Mouse (Mus musculus) heart, adult 18-20 months (tissue): Measurements from ENCODE around the gene Cep135. TPM values are rescaled to one million over a fixed set of nuclear protein-coding genes. Genes with fewer than 3 reads are reported as not detected.

Experiments
- DNase-seq, 2 experiments: peaks; one replicate each; pipeline ENCODE4 v3.0.0; 2021 to 2022; ENCODE audit warnings: mixed read lengths in 1 of 2
- total RNA-seq, 2 experiments: library from RNA; stranded (reverse); gene quantifications; 2 replicates each; pipeline ENCODE4 v1.2.3; 2021

Gene Cep135
- total RNA-seq, 2 experiments from 2014 or later, result 3.3 TPM

- DNase-seq, result no peak
Observed at GRCm38 (mm10) chr5:76684658-76685605, 96.4 kb downstream of the Cep135 start.

- DNase-seq, result no peak
Observed at GRCm38 (mm10) chr5:76687961-76688600, 99.6 kb downstream of the Cep135 start.

- no peak for DNase-seq
Observed at GRCm38 (mm10) chr5:76688643-76689042, 100.1 kb downstream of the Cep135 start.

- no peak for DNase-seq
Observed at GRCm38 (mm10) chr5:76690177-76690593, 101.7 kb downstream of the Cep135 start.

DNA sequence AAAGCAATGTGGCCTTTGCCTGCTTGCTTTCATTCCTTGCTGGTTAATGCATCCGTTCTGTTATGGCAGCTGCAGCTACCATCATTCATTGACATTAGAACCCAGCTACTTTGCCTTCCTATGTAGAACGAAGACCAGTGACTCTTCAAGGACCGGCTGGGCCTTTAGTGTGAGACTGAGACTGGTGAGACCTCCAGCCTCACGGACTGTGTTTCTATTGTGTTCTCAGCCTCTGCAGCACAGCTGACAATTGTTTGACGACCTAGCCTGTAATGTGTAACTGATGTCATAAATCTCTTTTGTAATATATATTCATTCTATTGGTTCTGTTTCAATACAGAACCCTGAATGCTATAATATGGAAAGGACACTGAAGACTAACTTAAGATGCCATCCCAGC lies 102.8 kb downstream of the Cep135 start:
- no peak for DNase-seq

DNA sequence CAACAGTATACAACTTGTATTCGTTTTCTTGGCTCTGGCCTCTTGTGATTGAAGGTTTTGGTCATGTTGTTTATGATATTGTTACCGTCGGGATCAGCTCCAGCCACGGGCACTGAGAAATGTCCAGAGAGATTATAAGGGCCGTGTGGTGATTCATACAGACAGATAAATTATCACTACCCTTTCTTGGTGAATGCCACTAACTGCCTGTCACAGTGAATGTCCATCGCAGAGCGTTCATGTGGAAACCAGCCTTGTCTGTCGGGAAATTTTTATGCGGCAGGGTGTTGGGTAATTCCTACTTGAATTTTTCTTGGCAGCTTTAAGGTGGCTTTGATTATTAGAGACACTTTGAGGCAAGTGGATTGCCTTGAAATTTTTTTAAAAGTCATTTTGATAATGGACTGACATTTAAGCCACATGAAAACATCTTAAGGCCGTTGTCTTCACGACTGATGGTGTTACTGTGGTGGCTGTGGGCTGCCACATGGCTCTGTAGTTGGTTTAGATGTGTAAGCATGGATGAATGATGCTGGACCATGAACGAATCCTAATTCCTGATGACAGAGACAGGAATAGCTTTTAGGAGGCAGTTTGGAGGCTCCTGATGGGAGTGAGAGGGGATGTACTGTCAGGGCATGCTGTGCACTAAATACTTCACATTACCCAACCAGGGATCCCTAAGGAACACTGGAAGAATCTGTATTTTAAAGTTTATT lies 103.4 kb downstream of the Cep135 start:
- DNase-seq, result no peak

Other genes starting within 250 kb of the Cep135 start
- not detected for gene Nmu, start 224.9 kb upstream of the Cep135 start, total RNA-seq
- gene Gm7271, start 104.7 kb upstream of the Cep135 start, total RNA-seq, result not detected
- 10 to 100 TPM; 15.2 to 15.6 TPM for gene Exoc1, start 59.4 kb upstream of the Cep135 start, total RNA-seq
- gene C530008M17Rik, start 67.8 kb downstream of the Cep135 start, total RNA-seq, result 1 to 10 TPM; 1.8 TPM